Mouse (Mus musculus) erythroblast, embryonic 14.5 days (primary cell): ENCODE measurements around the gene D630039A03Rik.

Source experiments
- GATA1 ChIP-seq: IDR thresholded peaks from 2 replicates; pipeline ENCODE4 v1.6.1; 2012; ENCODE audit warnings: low read length, inconsistent platforms, mixed read lengths
- TAL1 ChIP-seq: IDR thresholded peaks from 3 replicates; pipeline ENCODE4 v1.6.1; 2012; ENCODE audit warnings: low read length, inconsistent platforms, mixed read lengths

DNA sequence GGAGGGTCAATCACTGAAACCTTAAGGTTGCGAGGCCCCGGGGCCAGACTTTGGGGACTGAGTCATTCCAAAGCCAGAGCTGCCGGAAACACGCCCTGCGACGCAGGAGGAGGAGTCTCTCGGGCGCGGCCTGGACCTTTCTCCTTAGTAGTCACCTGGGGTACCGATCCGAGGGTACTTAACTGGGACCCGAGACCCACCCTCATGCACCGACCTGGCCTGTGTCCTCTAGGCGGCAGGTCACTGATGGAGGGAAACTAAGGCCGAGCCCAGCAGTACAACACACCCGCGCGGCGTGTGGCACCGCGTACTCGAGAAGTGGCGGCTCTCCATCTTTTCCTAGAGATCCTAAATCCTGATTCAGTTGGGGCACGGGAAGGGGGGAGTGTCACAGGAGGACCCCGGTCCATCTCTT lies 39.5 kb upstream of the D630039A03Rik start:
- TF ChIP-seq GATA1 (no peak), TAL1 (no peak)
